Mouse (Mus musculus) heart, adult 18-20 months (tissue): Measurements from ENCODE around the gene Gli2. TPM values are rescaled to one million over a fixed set of nuclear protein-coding genes. Genes with fewer than 3 reads are reported as not detected.
A peak's percentile ranks its signal among the peaks of the same experiment; 100 is the strongest.

Experiments used
- DNase-seq, 2 experiments: peaks; one replicate each; pipeline ENCODE4 v3.0.0; 2021 to 2022; ENCODE audit warnings: mixed read lengths in 1 of 2
- long read RNA-seq, 2 experiments: library from polyadenylated mRNA; stranded (forward); transcript quantifications; one replicate each; pipeline ENCODE4 v2.0.0; 2021
- total RNA-seq, 2 experiments: library from RNA; stranded (reverse); gene quantifications; 2 replicates each; pipeline ENCODE4 v1.2.3; 2021

The Gli2 gene
- 1 to 10 TPM; 1.0 to 1.2 TPM for total RNA-seq
- long read RNA-seq, experiment 1, result 0 reads
- long read RNA-seq, experiment 2, partial matches to known transcripts, result 0 of 2 reads
- long read RNA-seq, experiment 2, other reads (novel, unspliced or antisense), result 2 of 2 reads

GRCm38 (mm10) chr1:119053402-119053841, at the start of gene Gli2:
Gli2 (minus strand) TSS chr1:119053619.
- DNase-seq, result peak; percentile 87 to 88

GRCm38 (mm10) chr1:119097921-119098521, 44.6 kb upstream of the Gli2 start:
- DNase-seq, result no peak

- DNase-seq, result peak; percentile 57 to 80
These were observed 40.3 kb upstream of the Gli2 start for GRCm38 (mm10) chr1:119093739-119094138.

- peak; percentile 16 to 37 for DNase-seq
These were observed 36.6 kb upstream of the Gli2 start for GRCm38 (mm10) chr1:119089887-119090620.

GRCm38 (mm10) chr1:119087539-119087938, 34.1 kb upstream of the Gli2 start:
- peak; percentile 72 to 91 for DNase-seq

GRCm38 (mm10) chr1:119085771-119086170, 32.4 kb upstream of the Gli2 start:
- DNase-seq, result no peak

- DNase-seq, result peak; percentile 30 to 81
These were observed 30.1 kb upstream of the Gli2 start for GRCm38 (mm10) chr1:119083468-119083921.

GRCm38 (mm10) chr1:119082231-119082991, 29.0 kb upstream of the Gli2 start:
- peak; percentile 21 to 68 for DNase-seq

- DNase-seq, result no peak
These were observed 24.5 kb upstream of the Gli2 start for GRCm38 (mm10) chr1:119077933-119078332.

GRCm38 (mm10) chr1:119076333-119076732, 22.9 kb upstream of the Gli2 start:
- DNase-seq, result no peak

GRCm38 (mm10) chr1:119075916-119076315, 22.5 kb upstream of the Gli2 start:
- no peak for DNase-seq

- no peak for DNase-seq
These were observed 22.1 kb upstream of the Gli2 start for GRCm38 (mm10) chr1:119075500-119075899.

GRCm38 (mm10) chr1:119074910-119075309, 21.5 kb upstream of the Gli2 start:
- no peak for DNase-seq

- DNase-seq, result no peak
These were observed 20.5 kb upstream of the Gli2 start for GRCm38 (mm10) chr1:119073876-119074275.

- DNase-seq, result peak; percentile 20 to 41
These were observed 11.7 kb upstream of the Gli2 start for GRCm38 (mm10) chr1:119064892-119065671.

- DNase-seq, result no peak
These were observed 3.1 kb upstream of the Gli2 start for GRCm38 (mm10) chr1:119056491-119056890.

GRCm38 (mm10) chr1:119055801-119056200, 2.4 kb upstream of the Gli2 start:
- no peak for DNase-seq

- DNase-seq, result no peak
These were observed 1.0 kb upstream of the Gli2 start for GRCm38 (mm10) chr1:119054468-119054867.

- peak; percentile 8 to 42 for DNase-seq
These were observed 494 bp upstream of the Gli2 start for GRCm38 (mm10) chr1:119053872-119054354.

GRCm38 (mm10) chr1:119052631-119053177, 715 bp downstream of the Gli2 start:
- DNase-seq, result peak; percentile 14 to 52

- DNase-seq, result peak; percentile 10 to 52
These were observed 1.4 kb downstream of the Gli2 start for GRCm38 (mm10) chr1:119051938-119052551.
